Mouse (Mus musculus): Measurements from ENCODE around the gene Sstr3.

Gene Sstr3

DNA sequence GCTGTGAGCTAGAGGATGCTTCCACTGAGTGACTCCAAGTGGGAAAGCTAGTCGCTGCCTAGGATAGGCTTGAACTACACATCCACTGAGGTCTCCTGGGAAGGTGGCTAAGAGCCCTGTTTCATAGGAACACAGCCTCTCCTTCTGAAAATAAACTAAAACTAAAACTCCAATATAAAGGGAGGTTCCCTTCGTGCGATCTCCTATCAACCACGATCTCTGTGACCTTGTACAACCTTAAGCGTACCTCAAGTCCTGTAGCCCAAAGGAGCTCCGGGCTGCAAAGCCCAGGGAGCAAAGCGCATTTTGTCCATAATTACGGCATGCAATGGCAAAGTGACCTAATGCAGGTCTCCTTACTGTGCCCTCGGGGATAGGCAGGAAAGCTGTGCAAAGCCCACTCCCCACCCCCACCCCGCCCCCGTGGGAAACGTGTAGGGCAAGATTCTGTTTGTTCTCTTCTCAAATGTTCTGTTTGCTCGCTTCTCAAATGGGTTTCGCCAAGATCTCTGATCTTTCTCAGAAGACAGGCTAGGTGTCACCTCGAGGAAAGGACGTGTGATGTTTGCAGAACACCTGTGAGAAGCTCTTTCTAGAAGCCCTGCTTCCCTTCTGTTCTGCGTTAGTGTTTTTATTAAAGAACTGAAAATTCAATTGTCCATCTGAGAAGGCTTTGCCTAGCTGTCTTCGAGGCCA is 41.9 kb downstream of the Sstr3 start:
- no peak for DNase-seq (ENCODE audit: low spot score)

- DNase-seq (ENCODE audit: low spot score): no peak
These were observed 49.5 kb downstream of the Sstr3 start, which contains the start of gene Il2rb for GRCm38 (mm10) chr15:78494968-78495406. TSS of gene Il2rb (minus strand) at chr15:78495271.

DNA sequence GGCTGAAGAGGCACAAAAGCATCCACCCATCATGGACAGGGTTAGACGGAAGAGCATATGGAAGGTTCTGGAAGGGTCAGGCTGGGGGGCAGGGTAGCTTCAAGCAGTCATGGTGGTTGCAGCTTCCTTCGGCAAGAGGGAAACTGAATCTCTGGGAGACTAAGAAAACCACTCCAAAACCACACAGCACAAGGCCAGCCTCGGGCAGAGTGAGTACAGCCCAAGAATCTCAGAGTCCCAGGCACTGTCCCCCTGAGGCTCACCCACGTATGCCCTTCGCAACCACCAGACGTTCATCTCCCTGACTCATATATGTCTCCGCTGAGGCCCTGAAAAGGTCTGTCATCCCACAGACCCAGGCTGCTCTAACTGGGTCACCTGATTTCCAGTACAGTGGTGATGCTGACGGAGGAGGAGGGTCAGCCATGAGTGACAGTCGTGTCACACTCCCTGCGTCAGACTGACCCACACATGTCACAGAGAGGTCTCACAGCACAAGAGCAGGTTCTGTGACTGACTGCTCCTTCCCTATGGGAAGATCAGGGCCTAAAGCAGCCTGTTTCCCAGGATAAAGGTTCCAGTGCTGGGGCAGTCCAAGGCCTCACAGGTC is 51.0 kb downstream of the Sstr3 start:
- DNase-seq (ENCODE audit: low spot score): no peak

- no peak for DNase-seq (ENCODE audit: low spot score)
These were observed 53.2 kb downstream of the Sstr3 start for GRCm38 (mm10) chr15:78491301-78491700.

DNA sequence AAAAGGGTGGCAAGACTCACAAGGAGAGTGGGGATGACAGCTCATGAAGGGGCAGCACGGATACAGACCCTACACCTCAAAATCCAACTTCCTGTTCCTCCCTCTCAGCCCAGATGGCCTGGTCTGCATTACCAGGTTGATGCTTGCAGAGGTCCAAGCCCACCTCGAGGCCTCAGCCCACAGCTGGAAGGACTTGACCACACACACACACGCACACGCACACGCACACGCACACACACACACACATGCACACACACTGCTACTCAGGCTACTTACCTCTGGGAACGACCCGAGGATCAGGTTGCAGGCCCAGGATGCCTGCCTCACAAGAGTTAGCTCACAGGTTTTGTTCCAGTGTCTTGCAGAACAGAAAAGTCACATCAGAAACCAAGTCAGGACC is 54.6 kb downstream of the Sstr3 start:
- no peak for DNase-seq (ENCODE audit: low spot score)

DNA sequence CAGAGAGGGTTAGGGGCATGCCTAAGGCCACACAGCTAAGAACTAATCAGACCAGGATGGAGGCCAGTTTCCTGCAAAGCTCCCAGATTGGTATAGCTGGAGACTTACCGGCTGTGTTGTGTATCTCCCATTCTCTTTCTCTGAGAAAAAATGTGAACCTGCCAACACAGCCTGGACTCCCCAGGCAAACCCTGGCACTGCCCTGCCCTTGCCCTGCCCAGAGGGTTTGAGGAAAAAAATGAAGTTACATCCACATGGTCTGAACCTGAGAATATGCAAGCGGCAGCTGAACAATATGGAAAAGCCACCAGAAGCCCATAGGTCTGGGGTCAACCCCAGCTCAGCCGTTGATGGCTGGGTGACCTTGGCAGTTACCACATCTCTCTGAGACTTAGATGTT is 55.2 kb downstream of the Sstr3 start:
- DNase-seq (ENCODE audit: low spot score): no peak

GRCm38 (mm10) chr15:78487066-78487465 is 57.4 kb downstream of the Sstr3 start:
- DNase-seq (ENCODE audit: low spot score): no peak

All from urinary bladder, postnatal 10 days (tissue).